Mouse (Mus musculus): ENCODE measurements around the gene Ppp6c.

GRCm38 (mm10) chr2:39157916-39158315 is 68.3 kb downstream of the Ppp6c start:
- TF ChIP-seq EP300 (IDR thresholded peaks at IDR 0.05; ENCODE audit: low read depth) (no peak), CTCF (IDR thresholded peaks at IDR 0.05; ENCODE audit: low read depth) (no peak)
